Mouse (Mus musculus) lung, embryonic 15.5 days (tissue): ENCODE measurements around the gene Sec22b. TPM values are rescaled to one million over a fixed set of nuclear protein-coding genes. Genes with fewer than 3 reads are reported as not detected.

Experiments
- ATAC-seq: fragments of 200-750 bp; cut with Nextera tagmentation; 2 replicates; pipeline ENCODE4 v1.8.0; 2017; ENCODE audit warnings: moderate number of reproducible peaks, borderline replicate concordance; ENCODE audit not compliant: low FRiP score, low TSS enrichment; ENCODE audit errors: extremely low read depth
- H3K27ac ChIP-seq: fragments of 300-500 bp; sonication (generic); 2 replicates; pipeline ENCODE4 v1.5.1; 2015; ENCODE audit warnings: moderate library complexity, mild to moderate bottlenecking, inconsistent platforms
- H3K27me3 ChIP-seq: fragments of 300-500 bp; sonication (generic); 2 replicates; pipeline ENCODE4 v1.6.1; 2015; ENCODE audit warnings: inconsistent platforms
- H3K36me3 ChIP-seq: fragments of 300-500 bp; sonication (generic); 2 replicates; pipeline ENCODE4 v1.6.1; 2015; ENCODE audit warnings: inconsistent platforms
- H3K4me1 ChIP-seq: fragments of 300-500 bp; sonication (generic); 2 replicates; pipeline ENCODE4 v1.6.1; 2015; ENCODE audit warnings: inconsistent platforms
- H3K4me2 ChIP-seq: fragments of 300-500 bp; sonication (generic); 2 replicates; pipeline ENCODE4 v1.6.1; 2015; ENCODE audit warnings: inconsistent platforms, mild to moderate bottlenecking, moderate library complexity
- H3K4me3 ChIP-seq: fragments of 300-500 bp; sonication (generic); 2 replicates; pipeline ENCODE4 v1.5.1; 2015; ENCODE audit warnings: mild to moderate bottlenecking, inconsistent platforms
- H3K9ac ChIP-seq: fragments of 300-500 bp; sonication (generic); 2 replicates; pipeline ENCODE4 v1.6.1; 2015; ENCODE audit warnings: inconsistent platforms
- H3K9me3 ChIP-seq: fragments of 300-500 bp; sonication (generic); 2 replicates; pipeline ENCODE4 v1.6.1; 2016; ENCODE audit warnings: inconsistent platforms
- WGBS: fragments of 180-500 bp; shearing (Covaris S2); methylation state at CpG from one replicate; pipeline ENCODE4 v1.1.7; 2015; 5-methylcytosine and 5-hydroxymethylcytosine counted together
- polyA plus RNA-seq: library from polyadenylated mRNA; unstranded; fragments of >200 nt; fragmentation: Nextera tagmentation; extraction: Ambion mirVana; gene quantifications from 2 replicates; pipeline ENCODE4 v1.2.1, GENCODE M21; 2015

Gene Sec22b
- polyA plus RNA-seq, 1 experiment from 2014 or later: 157 TPM

GRCm38 (mm10) chr3:97915081-97915480 lies 14.1 kb downstream of the Sec22b start:
- no peaks in the 10 kb centered on the region for H3K27me3 ChIP-seq
- 61% methylated on average over 4 of the region's 4 CpGs for WGBS
- H3K9ac ChIP-seq: no peak overlapping the region
- no peaks in the 10 kb centered on the region for H3K9me3 ChIP-seq
- no peak overlapping the region for H3K4me3 ChIP-seq
- H3K27ac ChIP-seq: no peak overlapping the region
- H3K4me1 ChIP-seq: no peaks in the 10 kb centered on the region
- no peak overlapping the region for H3K4me2 ChIP-seq
- peaks cover 52% of the 10 kb centered on the region for H3K36me3 ChIP-seq
- ATAC-seq: no peak

GRCm38 (mm10) chr3:97918885-97919550 lies 18.0 kb downstream of the Sec22b start:
- WGBS: 93% methylated on average over 10 of the region's 10 CpGs
- peaks cover 67% of the 10 kb centered on the region for H3K36me3 ChIP-seq

GRCm38 (mm10) chr3:97925246-97925645 lies 24.3 kb downstream of the Sec22b start:
- no peak overlapping the region for H3K4me3 ChIP-seq
- ATAC-seq: no peak
- H3K27me3 ChIP-seq: no peaks in the 10 kb centered on the region
- peaks cover 12% of the 10 kb centered on the region for H3K4me1 ChIP-seq
- peaks cover 24% of the 10 kb centered on the region for H3K36me3 ChIP-seq
- 88% methylated on average over 2 of the region's 2 CpGs for WGBS
- no peak overlapping the region for H3K9ac ChIP-seq
- no peak overlapping the region for H3K27ac ChIP-seq
- no peaks in the 10 kb centered on the region for H3K9me3 ChIP-seq
- no peak overlapping the region for H3K4me2 ChIP-seq

More at GRCm38 (mm10) chr3:97918885-97919550, 18.0 kb downstream of the Sec22b start:
- no peaks in the 10 kb centered on the region for H3K27me3 ChIP-seq
- no peaks in the 10 kb centered on the region for H3K4me1 ChIP-seq
- H3K9ac ChIP-seq: no peak overlapping the region
- H3K4me2 ChIP-seq: no peak overlapping the region
- ATAC-seq: no peak
- H3K27ac ChIP-seq: no peak overlapping the region
- H3K4me3 ChIP-seq: no peak overlapping the region
- H3K9me3 ChIP-seq: no peaks in the 10 kb centered on the region

GRCm38 (mm10) chr3:97927322-97927721 lies 26.3 kb downstream of the Sec22b start:
- Histone ChIP-seq H3K4me2 (no peak overlapping the region), H3K36me3 (peaks cover 9% of the 10 kb centered on the region), H3K27ac (no peak overlapping the region), H3K27me3 (no peaks in the 10 kb centered on the region), H3K9ac (no peak overlapping the region), H3K4me3 (no peak overlapping the region), H3K4me1 (peaks cover 32% of the 10 kb centered on the region), H3K9me3 (no peaks in the 10 kb centered on the region)
- 62% methylated on average over 4 of the region's 4 CpGs for WGBS
- ATAC-seq: no peak

GRCm38 (mm10) chr3:97928968-97929858 lies 28.2 kb downstream of the Sec22b start:
- Histone ChIP-seq H3K9ac (no peak overlapping the region), H3K27ac (no peak overlapping the region), H3K36me3 (no peaks in the 10 kb centered on the region), H3K4me2 (no peak overlapping the region), H3K4me3 (no peak overlapping the region), H3K4me1 (peaks cover 47% of the 10 kb centered on the region), H3K27me3 (0 out of 2 replicates have a peak, but pooled peaks cover 5% of the 10 kb centered on the region), H3K9me3 (no peaks in the 10 kb centered on the region)
- peak; percentile 83 for ATAC-seq
- WGBS: 50% methylated on average over 9 of the region's 9 CpGs

- WGBS: 31% methylated on average over 12 of the region's 12 CpGs
- Histone ChIP-seq H3K9me3 (no peaks in the 10 kb centered on the region), H3K4me2 (no peak overlapping the region), H3K4me1 (peaks cover 47% of the 10 kb centered on the region), H3K27me3 (0 out of 2 replicates have a peak, but pooled peaks cover 5% of the 10 kb centered on the region), H3K27ac (no peak overlapping the region), H3K9ac (no peak overlapping the region), H3K4me3 (no peak overlapping the region), H3K36me3 (no peaks in the 10 kb centered on the region)
- no peak for ATAC-seq
Measured at GRCm38 (mm10) chr3:97930141-97930786, 29.3 kb downstream of the Sec22b start.

- Histone ChIP-seq H3K4me2 (no peak overlapping the region), H3K9ac (no peak overlapping the region), H3K36me3 (no peaks in the 10 kb centered on the region), H3K9me3 (no peaks in the 10 kb centered on the region), H3K27ac (no peak overlapping the region), H3K27me3 (0 out of 2 replicates have a peak, but pooled peaks cover 5% of the 10 kb centered on the region), H3K4me1 (peaks cover 47% of the 10 kb centered on the region), H3K4me3 (no peak overlapping the region)
- ATAC-seq: no peak
- 70% methylated on average over 8 of the region's 8 CpGs for WGBS
Measured at GRCm38 (mm10) chr3:97930787-97931158, 29.8 kb downstream of the Sec22b start.

- Histone ChIP-seq H3K27me3 (0 out of 2 replicates have a peak, but pooled peaks cover 5% of the 10 kb centered on the region), H3K27ac (no peak overlapping the region), H3K9ac (no peak overlapping the region), H3K4me1 (peaks cover 47% of the 10 kb centered on the region), H3K36me3 (no peaks in the 10 kb centered on the region), H3K4me2 (0 out of 2 replicates have a peak overlapping the region, but pooled peaks have one; percentile 28), H3K4me3 (no peak overlapping the region), H3K9me3 (no peaks in the 10 kb centered on the region)
- 53% methylated on average over 7 of the region's 7 CpGs for WGBS
- ATAC-seq: no peak
Measured at GRCm38 (mm10) chr3:97931310-97931885, 30.4 kb downstream of the Sec22b start.

GRCm38 (mm10) chr3:97932131-97932530 lies 31.1 kb downstream of the Sec22b start:
- H3K4me1 ChIP-seq: peaks cover 48% of the 10 kb centered on the region
- H3K27ac ChIP-seq: 0 out of 2 replicates have a peak overlapping the region, but pooled peaks have one; percentile 25
- 0 out of 2 replicates have a peak overlapping the region, but pooled peaks have one; percentile 4 for H3K9ac ChIP-seq
- H3K4me2 ChIP-seq: peak overlapping the region; percentile 28
- H3K4me3 ChIP-seq: no peak overlapping the region
- no peaks in the 10 kb centered on the region for H3K36me3 ChIP-seq
- no peaks in the 10 kb centered on the region for H3K9me3 ChIP-seq
- 0 out of 2 replicates have a peak, but pooled peaks cover 5% of the 10 kb centered on the region for H3K27me3 ChIP-seq
- ATAC-seq: no peak
- WGBS: 18% methylated on average over 10 of the region's 10 CpGs

- ATAC-seq: no peak
- 51% methylated on average over 11 of the region's 11 CpGs for WGBS
- H3K36me3 ChIP-seq: no peaks in the 10 kb centered on the region
- no peak overlapping the region for H3K4me3 ChIP-seq
- H3K4me2 ChIP-seq: no peak overlapping the region
- H3K9ac ChIP-seq: no peak overlapping the region
- no peaks in the 10 kb centered on the region for H3K9me3 ChIP-seq
- H3K27ac ChIP-seq: no peak overlapping the region
- H3K4me1 ChIP-seq: peaks cover 50% of the 10 kb centered on the region
- H3K27me3 ChIP-seq: 0 out of 2 replicates have a peak, but pooled peaks cover 5% of the 10 kb centered on the region
Measured at GRCm38 (mm10) chr3:97932771-97933170, 31.8 kb downstream of the Sec22b start.

GRCm38 (mm10) chr3:97933251-97933650 lies 32.3 kb downstream of the Sec22b start:
- peaks cover 50% of the 10 kb centered on the region for H3K4me1 ChIP-seq
- H3K27ac ChIP-seq: no peak overlapping the region
- H3K36me3 ChIP-seq: no peaks in the 10 kb centered on the region
- H3K9ac ChIP-seq: no peak overlapping the region
- no peak overlapping the region for H3K4me3 ChIP-seq
- H3K4me2 ChIP-seq: no peak overlapping the region
- ATAC-seq: no peak
- H3K27me3 ChIP-seq: 0 out of 2 replicates have a peak, but pooled peaks cover 5% of the 10 kb centered on the region
- no peaks in the 10 kb centered on the region for H3K9me3 ChIP-seq
- WGBS: 46% methylated on average over 6 of the region's 6 CpGs
